Mouse (Mus musculus): ENCODE results near the gene Wdr72. TPM values are rescaled to one million over a fixed set of nuclear protein-coding genes. Genes with fewer than 3 reads are reported as not detected.

Wdr72 gene
- polyA plus RNA-seq, 1 experiment from 2014 or later: 0.20 TPM

DNA sequence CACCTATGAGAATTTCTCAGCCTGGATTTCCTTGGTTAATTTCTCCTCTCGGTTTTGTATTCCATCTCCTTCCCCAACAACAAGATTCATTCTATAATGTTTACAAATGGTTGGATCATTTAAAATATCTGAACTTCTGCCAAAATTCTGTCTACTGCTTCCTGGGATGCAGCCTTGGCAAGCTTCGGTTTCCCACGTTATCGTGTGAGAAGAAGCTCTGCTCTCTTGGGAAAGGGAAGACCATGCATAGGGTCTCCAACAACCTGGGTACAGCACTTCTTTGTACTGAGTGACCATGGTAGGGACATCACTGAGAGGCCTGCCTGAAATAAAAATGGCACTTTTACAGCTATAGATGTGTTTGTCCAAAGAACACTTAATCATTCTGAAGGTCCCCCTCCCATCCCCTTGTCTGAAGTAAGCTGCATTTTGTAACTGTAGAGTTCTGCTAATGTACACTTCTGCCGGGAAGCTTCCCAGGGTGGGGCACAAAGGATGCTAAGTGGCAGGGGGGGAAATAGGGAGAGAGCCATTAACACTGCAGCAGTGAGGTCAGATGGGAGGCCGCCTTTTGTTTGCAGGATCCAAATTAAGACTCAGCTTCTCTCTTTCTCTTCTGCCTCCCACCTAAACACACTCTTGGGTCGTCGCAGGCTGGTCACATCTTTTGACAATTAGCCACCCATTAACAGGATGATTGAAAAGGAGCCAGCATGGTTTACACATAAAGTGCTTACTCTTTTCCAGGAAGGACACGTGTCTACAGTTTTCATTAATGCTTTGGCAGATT is 220.7 kb downstream of the Wdr72 start:
- WGBS: 33% methylated on average over 9 of the region's 9 CpGs

DNA sequence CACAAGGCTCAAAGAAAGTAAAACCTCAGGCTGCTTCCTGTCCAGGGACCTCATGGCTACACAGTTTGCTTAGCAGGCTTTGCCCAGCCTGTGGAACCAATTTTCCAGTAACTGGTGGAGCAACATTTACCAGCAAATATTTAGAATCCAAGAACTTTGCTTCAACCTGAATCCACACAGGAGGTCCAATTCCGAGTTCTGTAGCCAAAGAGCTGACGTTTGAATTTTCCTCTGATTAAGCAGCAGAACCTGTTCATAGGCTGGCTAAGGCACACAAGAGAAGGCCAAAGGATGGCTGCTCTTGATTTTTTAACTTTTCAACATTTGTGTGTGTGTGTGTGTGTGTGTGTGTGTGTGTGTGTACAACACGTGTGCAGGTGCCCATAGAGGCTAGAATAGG is 222.2 kb downstream of the Wdr72 start:
- no peak overlapping the region for H3K4me3 ChIP-seq (replicated peaks)
- H3K4me1 ChIP-seq: peaks cover 10% of the 10 kb centered on the region
- 71% methylated on average over 3 of the region's 3 CpGs for WGBS
- no peak overlapping the region for H3K27ac ChIP-seq
- no peaks in the 10 kb centered on the region for H3K36me3 ChIP-seq (replicated peaks)
- H3K9me3 ChIP-seq: no peaks in the 10 kb centered on the region
- no peak overlapping the region for H3K9ac ChIP-seq
- H3K27me3 ChIP-seq: peaks cover 37% of the 10 kb centered on the region
- no peak overlapping the region for H3K4me2 ChIP-seq
- no peak for ATAC-seq (ENCODE audit: low FRiP score)

More for the DNA sequence above, 220.7 kb downstream of the Wdr72 start:
- H3K4me3 ChIP-seq (replicated peaks): no peak overlapping the region
- H3K36me3 ChIP-seq (replicated peaks): no peaks in the 10 kb centered on the region
- H3K4me2 ChIP-seq: peak overlapping the region; percentile 10; the same call in 1 of the 2 replicates
- H3K9me3 ChIP-seq: no peaks in the 10 kb centered on the region
- peaks cover 41% of the 10 kb centered on the region for H3K27me3 ChIP-seq
- peak; percentile 74 for ATAC-seq (ENCODE audit: low FRiP score)
- no peak overlapping the region for H3K9ac ChIP-seq
- no peak overlapping the region for H3K27ac ChIP-seq
- H3K4me1 ChIP-seq: peaks cover 10% of the 10 kb centered on the region

Other genes starting within 250 kb of the Wdr72 start
- 0.46 and 0.81 TPM in 2 replicates for gene Unc13c, start 141.4 kb upstream of the Wdr72 start, polyA plus RNA-seq (2016; fragmentation: Nextera tagmentation; extraction: Ambion mirVana)

All from forebrain, embryonic 12.5 days (tissue).